Mouse (Mus musculus): ENCODE results near the gene Gjb4. TPM values are rescaled to one million over a fixed set of nuclear protein-coding genes. Genes with fewer than 3 reads are reported as not detected.

Gjb4 gene
- polyA plus RNA-seq (2012; rRNA removed), result 0.07 and 0.23 TPM in 2 replicates

DNA sequence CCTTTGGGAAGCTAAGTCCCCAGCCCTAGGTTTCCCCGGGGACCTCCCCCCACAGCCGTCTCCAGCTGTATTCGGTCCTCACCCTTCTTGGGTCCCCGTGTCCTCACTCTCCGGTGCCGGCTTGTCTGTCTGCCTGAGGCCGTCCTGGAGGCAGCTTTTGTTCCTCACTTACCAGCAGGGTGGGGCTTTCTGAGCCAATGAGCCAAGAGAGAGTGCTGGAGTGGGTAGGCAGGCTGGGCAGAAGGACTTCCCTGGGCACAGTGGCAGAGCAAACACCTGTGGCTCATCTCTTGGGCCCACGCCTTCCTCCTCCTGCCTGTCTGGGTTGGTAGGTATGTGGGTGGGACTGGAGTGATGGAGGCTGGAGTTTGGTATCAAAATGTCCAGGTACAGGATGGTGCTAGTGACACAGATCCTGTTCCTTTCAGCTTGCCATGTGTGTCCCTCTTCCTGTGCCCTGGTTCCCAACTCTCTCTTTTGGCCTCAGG lies at the start of gene Gjb4:
Gene Gjb4 (minus strand): TSS at position 131 of the 488 bp plus-strand sequence.

DNA sequence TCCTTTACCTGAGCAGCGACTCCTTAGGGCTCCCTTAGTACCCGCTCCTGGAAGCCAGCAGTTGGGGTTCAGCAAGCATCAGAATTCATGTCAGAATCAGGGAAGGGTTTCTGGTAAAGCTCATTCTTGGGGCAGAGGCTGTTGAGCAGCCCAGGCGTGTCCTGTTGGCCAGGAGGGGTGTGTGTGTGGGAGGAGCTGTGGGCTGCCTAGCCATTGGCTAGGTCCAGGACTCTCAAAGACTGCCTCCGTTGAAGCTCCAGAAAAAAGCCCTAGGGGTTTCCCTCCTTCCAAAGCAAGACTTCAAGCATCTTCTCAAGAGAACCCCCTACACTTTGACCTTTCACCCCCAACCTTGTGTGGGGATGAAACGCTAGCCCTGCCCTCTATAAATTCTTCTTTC lies 4.1 kb upstream of the Gjb4 start, which contains the start of gene Gjb5:
Gene Gjb5 (minus strand): TSS at position 164 of the 400 bp plus-strand sequence.

DNA sequence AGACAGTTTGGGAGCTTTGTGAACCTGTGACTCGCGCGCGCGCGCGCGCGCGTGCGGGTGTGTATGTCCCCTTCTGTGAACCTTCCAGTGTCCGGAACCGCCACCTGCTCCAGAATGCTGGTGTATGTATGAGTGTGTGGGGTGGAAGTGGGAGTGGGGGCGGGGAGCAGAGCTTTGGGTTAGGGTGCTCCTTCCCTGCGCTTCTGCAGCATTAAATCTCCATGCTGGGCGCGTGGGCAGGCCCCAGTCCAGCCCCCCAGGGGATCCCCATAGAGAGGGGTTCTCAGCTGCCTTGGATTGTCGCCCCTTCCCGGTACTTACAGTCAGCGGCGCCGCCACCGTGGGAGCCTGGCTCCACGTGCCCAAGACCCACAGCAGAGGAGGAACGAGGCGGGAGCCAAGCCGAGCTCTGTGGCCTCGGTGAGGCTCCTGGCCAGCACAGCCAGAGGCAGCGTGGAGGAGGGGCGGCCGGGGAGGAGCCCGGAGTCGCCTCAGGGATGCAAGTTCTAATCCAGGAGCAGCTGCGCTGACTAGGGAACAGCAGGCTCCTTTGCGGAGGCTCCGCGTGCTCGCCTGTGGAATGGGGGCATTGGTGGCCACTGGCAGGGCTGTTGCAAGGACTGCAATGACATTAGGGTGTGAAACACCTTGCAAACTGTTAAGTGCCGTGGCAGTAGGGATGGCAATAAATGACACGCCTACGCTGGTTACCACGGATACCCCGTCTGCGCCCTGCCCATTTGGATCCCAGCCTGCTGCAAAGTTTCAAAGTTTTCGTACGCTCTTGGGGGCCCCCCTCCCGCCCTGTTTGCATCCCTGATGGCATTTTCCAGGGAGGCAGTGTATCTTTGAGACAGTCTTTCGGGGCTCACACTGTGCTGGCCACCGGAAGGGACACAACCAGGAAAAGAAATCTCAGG lies 23.4 kb downstream of the Gjb4 start, which contains the start of gene Gjb3:
Gene Gjb3 (minus strand): TSS at position 664 of the 920 bp plus-strand sequence.

DNA sequence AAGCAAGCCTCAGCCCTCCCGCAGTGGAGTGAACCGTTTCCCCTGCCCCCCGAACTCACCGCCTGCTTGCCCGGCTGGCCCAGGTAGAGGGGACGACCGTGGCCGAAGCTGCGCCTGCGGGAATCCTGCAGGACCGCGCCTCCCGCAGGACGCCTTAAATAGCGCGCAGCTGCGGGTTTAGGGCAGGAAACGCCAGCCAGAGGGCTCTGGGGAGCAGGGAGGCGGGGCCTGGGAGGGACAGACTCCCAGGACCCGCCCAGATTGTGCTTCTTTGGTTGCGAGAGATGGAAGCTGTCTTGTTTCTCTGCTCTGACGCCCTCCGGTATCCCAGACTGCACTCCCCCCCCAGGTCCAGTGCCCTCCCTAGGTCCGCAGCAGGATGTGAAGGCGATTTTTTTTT lies 40.0 kb downstream of the Gjb4 start, which contains the start of gene Gja4:
Gene Gja4 (minus strand): TSS at position 179 of the 400 bp plus-strand sequence.

Other genes starting within 250 kb of the Gjb4 start
- gene Tmem35b, start 230.4 kb downstream of the Gjb4 start, polyA plus RNA-seq (2012; rRNA removed), result 18.7 and 19.1 TPM in 2 replicates
- 21.6 and 24.1 TPM in 2 replicates for gene Dlgap3, start 184.9 kb downstream of the Gjb4 start, polyA plus RNA-seq (2012; rRNA removed)
- 31.1 and 31.6 TPM in 2 replicates for gene Smim12, start 110.3 kb downstream of the Gjb4 start, polyA plus RNA-seq (2012; rRNA removed)
- 23.2 and 24.1 TPM in 2 replicates for gene Gja4, start 40.0 kb downstream of the Gjb4 start, polyA plus RNA-seq (2012; rRNA removed)
- 0.07 and 0.73 TPM in 2 replicates for gene Gjb3, start 23.2 kb downstream of the Gjb4 start, polyA plus RNA-seq (2012; rRNA removed)
- gene Gjb5, start 4.1 kb upstream of the Gjb4 start, polyA plus RNA-seq (2012; rRNA removed), result 0.10 and 0.25 TPM in 2 replicates